Mouse (Mus musculus): ENCODE measurements around the gene Vcl. TPM values are rescaled to one million over a fixed set of nuclear protein-coding genes. Genes with fewer than 3 reads are reported as not detected.

Gene Vcl
- polyA plus RNA-seq, 1 experiment from 2014 or later = 82.2 TPM

DNA sequence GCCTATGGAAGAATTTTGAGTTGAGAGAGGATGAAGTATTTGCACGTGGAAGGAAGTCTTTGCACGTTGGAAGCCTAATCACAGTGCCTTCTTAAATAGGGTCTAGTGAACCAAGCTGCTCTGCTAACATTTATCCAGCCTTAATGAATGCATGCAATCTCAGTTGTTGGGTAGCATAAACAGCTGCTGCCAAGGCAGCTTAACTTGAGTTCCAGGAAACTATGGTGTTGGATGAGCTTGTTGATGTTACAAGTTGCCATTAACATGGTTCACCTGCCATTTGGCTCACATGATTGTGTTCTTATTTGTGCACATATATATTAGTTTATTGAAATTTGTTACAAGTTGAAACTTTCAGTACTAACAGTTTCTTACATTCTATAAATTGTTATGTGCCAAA, 29.8 kb downstream of the Vcl start:
- no peak overlapping the region for H3K4me2 ChIP-seq
- no peaks in the 10 kb centered on the region for H3K9me3 ChIP-seq (replicated peaks)
- 48% methylated on average over 2 of the region's 2 CpGs for WGBS
- H3K4me1 ChIP-seq (replicated peaks) = peaks cover 26% of the 10 kb centered on the region
- no peaks in the 10 kb centered on the region for H3K27me3 ChIP-seq
- H3K27ac ChIP-seq = no peak overlapping the region
- ATAC-seq (replicated peaks; ENCODE audit: insufficient number of reproducible peaks, insufficient read depth, low FRiP score, low read depth) = no peak
- H3K9ac ChIP-seq = no peak overlapping the region
- H3K36me3 ChIP-seq = no peaks in the 10 kb centered on the region
- no peak overlapping the region for H3K4me3 ChIP-seq

DNA sequence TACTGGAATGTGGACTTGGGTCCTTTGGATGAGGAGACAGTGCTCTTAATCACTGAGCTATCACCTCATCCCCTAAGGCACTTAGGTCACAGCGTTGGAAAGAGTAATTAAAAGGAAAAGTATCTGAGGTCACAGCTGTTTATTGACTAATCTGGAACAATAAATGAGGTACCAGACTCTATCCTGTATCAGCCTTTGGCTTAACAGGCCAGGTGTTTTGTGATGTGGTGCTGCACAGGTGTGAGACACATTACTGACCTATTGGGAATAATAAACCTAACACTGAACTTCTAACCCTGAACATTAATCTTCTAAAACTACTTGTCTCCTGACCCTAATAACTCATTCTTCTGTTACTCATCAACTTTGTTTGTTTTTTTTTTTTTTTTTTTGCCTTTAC, 33.3 kb downstream of the Vcl start:
- ATAC-seq (replicated peaks; ENCODE audit: insufficient number of reproducible peaks, insufficient read depth, low FRiP score, low read depth) = no peak
- Histone ChIP-seq H3K9ac (no peak overlapping the region), H3K36me3 (no peaks in the 10 kb centered on the region), H3K27ac (no peak overlapping the region), H3K27me3 (no peaks in the 10 kb centered on the region), H3K4me2 (no peak overlapping the region), H3K4me3 (no peak overlapping the region), H3K9me3 (replicated peaks) (no peaks in the 10 kb centered on the region), H3K4me1 (replicated peaks) (peaks cover 26% of the 10 kb centered on the region)
- WGBS = 59% methylated on average over 1 of the region's 1 CpGs

DNA sequence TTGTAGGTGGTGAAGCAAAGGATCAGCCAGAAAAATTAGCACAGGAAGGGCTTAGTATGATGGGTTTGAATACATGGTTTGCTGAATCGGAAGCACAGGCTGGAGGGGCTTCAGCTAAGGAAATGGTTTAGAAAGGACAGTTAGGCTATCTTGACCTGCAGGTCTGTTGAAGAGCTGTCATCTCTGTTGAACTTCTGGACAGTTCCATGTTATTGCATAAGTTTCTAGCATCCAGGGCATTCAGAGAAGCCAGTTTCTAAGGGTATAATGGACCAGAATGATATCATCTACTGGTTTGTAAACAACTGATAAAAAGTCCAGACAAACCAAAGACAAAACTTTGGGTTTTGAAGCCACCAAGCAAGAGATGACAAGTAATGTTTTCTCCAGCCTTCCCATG, 33.7 kb downstream of the Vcl start:
- 87% methylated on average over 1 of the region's 1 CpGs for WGBS
- no peak for ATAC-seq (replicated peaks; ENCODE audit: insufficient number of reproducible peaks, insufficient read depth, low FRiP score, low read depth)

DNA sequence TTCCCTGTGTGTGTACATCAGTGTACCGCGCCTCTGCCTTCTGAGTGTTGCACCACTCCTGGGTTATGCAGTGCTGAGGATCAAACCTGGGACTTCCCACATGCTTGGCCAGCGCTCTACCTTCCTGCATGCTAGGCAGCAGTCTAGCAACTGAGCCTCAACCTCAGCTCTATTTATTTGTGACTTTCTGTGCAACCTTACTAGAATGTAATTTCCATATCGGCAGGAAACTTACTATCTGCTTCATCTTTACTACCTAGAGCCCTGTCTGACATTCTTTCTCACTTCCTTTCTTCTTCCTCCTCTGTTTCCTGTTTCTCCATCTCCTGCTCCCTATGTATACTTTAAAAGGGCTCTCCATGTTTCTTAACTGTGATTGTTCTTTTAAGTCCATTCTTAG, 34.7 kb downstream of the Vcl start:
- Histone ChIP-seq H3K9me3 (replicated peaks) (no peaks in the 10 kb centered on the region), H3K9ac (no peak overlapping the region), H3K27ac (peak overlapping the region; percentile 24; the same call in 1 of the 2 replicates), H3K4me1 (replicated peaks) (peaks cover 16% of the 10 kb centered on the region), H3K27me3 (no peaks in the 10 kb centered on the region), H3K36me3 (no peaks in the 10 kb centered on the region), H3K4me3 (no peak overlapping the region), H3K4me2 (no peak overlapping the region)
- ATAC-seq (replicated peaks; ENCODE audit: insufficient number of reproducible peaks, insufficient read depth, low FRiP score, low read depth) = no peak
- WGBS = 81% methylated on average over 4 of the region's 4 CpGs

More for the DNA sequence above, 33.7 kb downstream of the Vcl start:
- no peaks in the 10 kb centered on the region for H3K27me3 ChIP-seq
- H3K36me3 ChIP-seq = no peaks in the 10 kb centered on the region
- no peak overlapping the region for H3K4me3 ChIP-seq
- peaks cover 23% of the 10 kb centered on the region for H3K4me1 ChIP-seq (replicated peaks)
- H3K9ac ChIP-seq = no peak overlapping the region
- no peak overlapping the region for H3K27ac ChIP-seq
- no peak overlapping the region for H3K4me2 ChIP-seq
- H3K9me3 ChIP-seq (replicated peaks) = no peaks in the 10 kb centered on the region

DNA sequence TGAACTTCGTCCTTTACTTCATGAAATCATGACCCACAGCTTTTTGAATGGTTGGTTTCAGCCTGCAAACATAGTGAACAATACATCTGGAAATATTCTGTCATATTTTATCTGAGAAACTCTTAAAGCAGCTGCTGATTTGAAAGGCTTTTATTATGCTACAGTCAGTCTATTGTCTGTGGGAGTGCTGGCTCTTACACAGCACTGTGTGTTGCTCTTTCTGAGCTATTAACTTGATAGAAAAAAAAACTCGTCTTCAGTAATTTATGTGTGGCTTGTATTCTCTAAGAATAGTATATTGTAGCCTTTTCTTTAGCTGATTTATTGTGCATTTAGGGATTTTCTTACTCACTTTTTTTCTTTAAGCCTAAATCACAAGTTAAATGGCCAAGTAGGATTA, 35.1 kb downstream of the Vcl start:
- no peaks in the 10 kb centered on the region for H3K9me3 ChIP-seq (replicated peaks)
- WGBS = 47% methylated on average over 2 of the region's 2 CpGs
- no peaks in the 10 kb centered on the region for H3K27me3 ChIP-seq

DNA sequence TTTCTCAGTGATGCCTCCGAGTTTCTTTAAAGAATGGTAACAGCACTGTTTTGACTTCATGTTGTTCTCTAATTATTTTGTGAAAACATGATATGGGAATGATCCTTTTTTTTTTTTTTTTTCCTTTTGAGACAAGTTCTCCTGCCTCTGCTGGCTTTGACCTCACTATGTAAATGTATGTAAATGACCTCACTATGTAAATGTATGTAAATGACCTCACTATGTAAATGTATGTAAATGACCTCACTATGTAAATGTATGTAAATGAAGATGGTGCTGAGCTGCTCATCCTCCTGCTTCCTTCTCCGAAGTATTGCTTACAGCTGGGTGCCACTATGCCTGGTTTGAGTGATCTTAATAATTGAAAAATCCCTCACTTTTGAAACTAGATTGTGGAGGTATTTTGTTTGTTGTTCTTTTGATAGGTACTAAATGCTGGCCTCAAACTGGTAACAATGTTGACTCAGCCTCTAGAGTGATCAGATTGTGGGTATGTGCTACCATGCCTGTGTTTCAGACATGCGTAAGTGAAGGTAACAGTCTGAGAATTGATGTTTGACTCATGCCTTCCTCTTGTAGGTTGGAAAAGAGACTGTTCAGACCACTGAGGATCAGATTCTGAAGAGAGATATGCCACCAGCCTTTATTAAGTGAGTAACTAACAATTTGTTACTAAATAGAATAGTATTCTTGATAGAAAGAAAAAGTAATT, 37.9 kb downstream of the Vcl start:
- ATAC-seq (replicated peaks; ENCODE audit: insufficient number of reproducible peaks, insufficient read depth, low FRiP score, low read depth) = no peak
- Histone ChIP-seq H3K27ac (no peak overlapping the region), H3K9me3 (replicated peaks) (no peaks in the 10 kb centered on the region), H3K4me1 (replicated peaks) (peaks cover 31% of the 10 kb centered on the region), H3K27me3 (no peaks in the 10 kb centered on the region), H3K4me3 (no peak overlapping the region), H3K4me2 (no peak overlapping the region), H3K36me3 (no peaks in the 10 kb centered on the region), H3K9ac (no peak overlapping the region)
- WGBS = 93% methylated on average over 3 of the region's 3 CpGs

More for the DNA sequence above, 35.1 kb downstream of the Vcl start:
- Histone ChIP-seq H3K9ac (no peak overlapping the region), H3K4me2 (no peak overlapping the region), H3K4me3 (no peak overlapping the region), H3K36me3 (no peaks in the 10 kb centered on the region), H3K4me1 (replicated peaks) (peaks cover 14% of the 10 kb centered on the region), H3K27ac (peak overlapping the region; percentile 24; the same call in 1 of the 2 replicates)
- ATAC-seq (replicated peaks; ENCODE audit: insufficient number of reproducible peaks, insufficient read depth, low FRiP score, low read depth) = no peak

DNA sequence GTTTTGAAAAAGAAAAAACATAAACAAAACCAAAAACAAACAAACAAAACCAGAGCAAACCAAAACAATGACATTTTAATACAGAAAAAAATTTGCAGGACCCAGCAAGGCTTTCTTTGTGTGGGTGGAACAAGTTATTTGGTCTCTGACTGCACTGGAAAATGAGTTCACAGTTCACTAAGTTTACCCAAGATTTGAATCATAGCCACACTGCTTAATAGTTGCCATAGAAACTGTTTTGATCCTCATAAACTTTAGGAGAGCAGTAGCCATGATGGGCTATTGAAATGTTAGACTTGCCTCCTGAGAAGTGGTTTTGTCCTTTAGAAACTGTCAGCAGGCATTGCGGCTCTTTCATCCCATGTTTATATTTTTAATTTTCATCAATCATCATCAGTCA, 39.9 kb downstream of the Vcl start:
- no peaks in the 10 kb centered on the region for H3K27me3 ChIP-seq
- no peak for ATAC-seq (replicated peaks; ENCODE audit: insufficient number of reproducible peaks, insufficient read depth, low FRiP score, low read depth)
- H3K27ac ChIP-seq = no peak overlapping the region
- no peak overlapping the region for H3K9ac ChIP-seq
- H3K4me1 ChIP-seq (replicated peaks) = peaks cover 25% of the 10 kb centered on the region
- no peaks in the 10 kb centered on the region for H3K36me3 ChIP-seq
- no peak overlapping the region for H3K4me3 ChIP-seq
- WGBS = 89% methylated on average over 1 of the region's 1 CpGs
- no peaks in the 10 kb centered on the region for H3K9me3 ChIP-seq (replicated peaks)
- H3K4me2 ChIP-seq = no peak overlapping the region

DNA sequence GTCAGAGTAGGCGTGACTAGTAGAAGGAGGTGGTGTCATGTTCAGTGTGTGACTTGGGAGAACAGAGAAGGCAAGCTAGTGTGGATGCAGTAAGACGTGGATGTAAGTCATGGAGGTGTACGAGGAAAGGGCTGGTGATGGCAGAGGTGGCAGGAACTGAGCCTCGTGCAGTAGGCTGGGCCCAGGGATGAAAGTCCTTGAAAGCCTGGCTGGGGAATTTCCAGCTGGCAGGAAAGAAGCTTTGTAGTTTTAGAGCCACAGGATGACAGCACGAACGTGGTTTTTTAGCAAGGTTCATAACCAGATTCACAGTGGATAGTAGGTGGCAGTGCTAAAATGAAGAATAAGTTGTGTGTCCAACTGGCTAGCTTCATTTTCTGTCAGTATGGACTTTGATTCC, 41.2 kb downstream of the Vcl start:
- Histone ChIP-seq H3K27ac (peak overlapping the region; percentile 68), H3K36me3 (no peaks in the 10 kb centered on the region), H3K4me1 (replicated peaks) (peaks cover 24% of the 10 kb centered on the region), H3K9ac (no peak overlapping the region), H3K9me3 (replicated peaks) (no peaks in the 10 kb centered on the region), H3K27me3 (no peaks in the 10 kb centered on the region), H3K4me3 (no peak overlapping the region), H3K4me2 (no peak overlapping the region; the same call in 1 of the 2 replicates)
- WGBS = 37% methylated on average over 6 of the region's 6 CpGs
- ATAC-seq (replicated peaks; ENCODE audit: insufficient number of reproducible peaks, insufficient read depth, low FRiP score, low read depth) = no peak

DNA sequence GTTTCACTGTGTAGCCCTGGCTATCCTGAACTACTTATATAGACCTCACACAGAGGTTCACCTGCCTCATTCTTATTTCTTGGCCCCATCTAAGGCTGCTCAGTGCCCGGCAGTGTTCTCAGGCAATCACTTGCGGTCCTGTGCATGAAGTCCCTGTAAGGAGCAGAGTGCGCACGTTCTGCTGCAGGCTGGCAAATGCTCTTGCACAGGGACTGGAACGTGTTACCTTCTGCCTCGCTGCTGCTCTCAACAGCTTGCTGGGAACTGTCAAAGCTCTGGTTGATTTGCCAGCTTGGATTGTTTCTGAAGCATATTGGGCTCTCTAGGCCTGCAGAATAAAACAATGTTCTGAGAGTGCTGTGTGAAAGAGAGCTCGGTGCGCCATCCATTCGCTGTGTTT, 41.7 kb downstream of the Vcl start:
- Histone ChIP-seq H3K9me3 (replicated peaks) (no peaks in the 10 kb centered on the region), H3K9ac (no peak overlapping the region), H3K4me3 (no peak overlapping the region), H3K27ac (peak overlapping the region; percentile 68), H3K4me2 (no peak overlapping the region), H3K4me1 (replicated peaks) (peaks cover 19% of the 10 kb centered on the region), H3K27me3 (no peaks in the 10 kb centered on the region), H3K36me3 (no peaks in the 10 kb centered on the region)
- peak; percentile 85 for ATAC-seq (replicated peaks; ENCODE audit: insufficient number of reproducible peaks, insufficient read depth, low FRiP score, low read depth)
- WGBS = 61% methylated on average over 9 of the region's 9 CpGs

DNA sequence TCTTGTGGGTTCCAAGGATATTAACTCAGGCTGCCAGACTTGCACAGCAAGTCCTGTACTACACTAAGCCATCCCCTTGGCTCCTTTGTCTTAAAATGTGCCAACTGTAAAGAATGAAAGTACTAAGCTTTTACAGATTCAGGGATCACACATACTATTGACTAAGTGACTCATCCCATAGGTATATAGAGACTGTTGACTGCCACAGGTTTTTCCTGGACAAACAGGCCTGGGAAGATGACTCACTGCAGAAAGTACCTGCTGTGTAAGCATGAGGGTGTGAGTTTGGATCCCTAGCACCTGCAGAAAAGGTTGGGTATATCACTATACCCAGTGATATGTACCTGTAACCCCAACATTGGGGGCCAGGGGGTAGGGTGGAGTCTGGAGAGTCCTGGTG, 44.6 kb downstream of the Vcl start:
- H3K4me3 ChIP-seq = no peak overlapping the region
- no peak overlapping the region for H3K9ac ChIP-seq
- H3K27me3 ChIP-seq = no peaks in the 10 kb centered on the region
- peaks cover 38% of the 10 kb centered on the region for H3K4me1 ChIP-seq (replicated peaks)
- H3K4me2 ChIP-seq = no peak overlapping the region
- H3K9me3 ChIP-seq (replicated peaks) = no peaks in the 10 kb centered on the region
- no peak for ATAC-seq (replicated peaks; ENCODE audit: insufficient number of reproducible peaks, insufficient read depth, low FRiP score, low read depth)
- H3K36me3 ChIP-seq = no peaks in the 10 kb centered on the region
- no peak overlapping the region for H3K27ac ChIP-seq

DNA sequence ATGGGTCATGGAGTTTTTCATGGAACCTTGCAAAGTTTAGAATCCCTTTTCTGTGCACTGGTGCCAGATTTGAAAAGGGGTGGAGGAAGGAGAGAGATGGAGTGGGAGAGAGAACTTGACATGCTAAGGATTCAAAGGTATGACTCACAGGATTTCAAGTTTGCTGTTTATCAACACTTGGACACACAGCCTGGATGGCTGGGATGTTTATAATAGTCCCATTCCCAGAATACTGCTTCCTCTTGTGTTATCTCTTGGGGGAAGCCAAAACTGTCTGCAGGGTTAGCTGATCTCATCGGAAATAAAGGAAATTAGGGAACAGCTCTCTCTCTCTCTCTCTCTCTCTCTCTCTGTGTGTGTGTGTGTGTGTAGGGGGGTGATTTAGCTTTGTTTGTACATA, 47.5 kb downstream of the Vcl start:
- WGBS = 21% methylated on average over 1 of the region's 1 CpGs
- H3K4me2 ChIP-seq = no peak overlapping the region
- peak overlapping the region; percentile 55 for H3K27ac ChIP-seq
- no peak overlapping the region for H3K4me3 ChIP-seq
- H3K4me1 ChIP-seq (replicated peaks) = peaks cover 22% of the 10 kb centered on the region
- no peak overlapping the region for H3K9ac ChIP-seq
- no peaks in the 10 kb centered on the region for H3K27me3 ChIP-seq
- H3K36me3 ChIP-seq = no peaks in the 10 kb centered on the region
- ATAC-seq (replicated peaks; ENCODE audit: insufficient number of reproducible peaks, insufficient read depth, low FRiP score, low read depth) = no peak
- no peaks in the 10 kb centered on the region for H3K9me3 ChIP-seq (replicated peaks)

DNA sequence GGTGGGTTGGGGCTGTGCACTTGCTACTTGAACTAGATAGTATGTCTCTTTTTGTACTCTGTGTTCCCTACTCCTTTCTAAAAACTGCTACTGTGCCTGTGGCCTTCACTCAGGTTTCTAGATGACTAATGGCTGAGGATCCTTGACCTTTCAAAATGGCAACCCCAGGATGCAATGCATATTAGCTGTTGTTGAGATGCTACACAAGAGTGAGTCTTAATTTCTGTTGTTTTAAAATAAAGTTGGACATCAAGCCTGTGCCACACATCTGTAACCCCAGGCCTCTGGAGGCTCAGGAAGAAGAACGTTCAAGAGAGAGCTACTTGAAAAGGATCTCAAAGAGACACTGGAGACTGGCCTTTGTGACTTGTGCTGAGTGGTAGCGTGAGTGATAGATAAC, 48.5 kb downstream of the Vcl start:
- WGBS = 35% methylated on average over 2 of the region's 2 CpGs
- H3K9me3 ChIP-seq (replicated peaks) = no peaks in the 10 kb centered on the region

More for the DNA sequence above, 48.5 kb downstream of the Vcl start:
- Histone ChIP-seq H3K4me3 (no peak overlapping the region), H3K4me2 (no peak overlapping the region), H3K9ac (no peak overlapping the region), H3K27ac (peak overlapping the region; percentile 55), H3K4me1 (replicated peaks) (peaks cover 21% of the 10 kb centered on the region), H3K27me3 (no peaks in the 10 kb centered on the region), H3K36me3 (peaks cover 6% of the 10 kb centered on the region)
- no peak for ATAC-seq (replicated peaks; ENCODE audit: insufficient number of reproducible peaks, insufficient read depth, low FRiP score, low read depth)

Measured in heart, embryonic 15.5 days (tissue).